Mouse (Mus musculus) kidney, embryonic 15.5 days (tissue): Measurements from ENCODE around the gene Pex7. TPM values are rescaled to one million over a fixed set of nuclear protein-coding genes. Genes with fewer than 3 reads are reported as not detected.

Source experiments
- ATAC-seq: fragments of 200-750 bp; cut with Nextera tagmentation; replicated peaks from 2 replicates; pipeline ENCODE4 v1.8.0; 2017; ENCODE audit warnings: moderate TSS enrichment; ENCODE audit not compliant: low FRiP score
- H3K27ac ChIP-seq: fragments of 300-500 bp; sonication (generic); 2 replicates; pipeline ENCODE4 v1.5.1; 2015; ENCODE audit warnings: mild to moderate bottlenecking, inconsistent platforms
- H3K27me3 ChIP-seq: fragments of 300-500 bp; sonication (generic); 2 replicates; pipeline ENCODE4 v1.6.1; 2015; ENCODE audit warnings: inconsistent platforms
- H3K36me3 ChIP-seq: fragments of 300-500 bp; sonication (generic); 2 replicates; pipeline ENCODE4 v1.6.1; 2015; ENCODE audit warnings: inconsistent platforms
- H3K4me1 ChIP-seq: fragments of 300-500 bp; sonication (generic); 2 replicates; pipeline ENCODE4 v1.6.1; 2015; ENCODE audit warnings: inconsistent platforms
- H3K4me2 ChIP-seq: fragments of 300-500 bp; sonication (generic); 2 replicates; pipeline ENCODE4 v1.6.1; 2015; ENCODE audit warnings: moderate library complexity, mild to moderate bottlenecking, inconsistent platforms
- H3K4me3 ChIP-seq: fragments of 300-500 bp; sonication (generic); replicated peaks from 2 replicates; pipeline ENCODE4 v1.5.1; 2015; ENCODE audit warnings: mild to moderate bottlenecking, inconsistent platforms
- H3K9ac ChIP-seq: fragments of 300-500 bp; sonication (generic); 2 replicates; pipeline ENCODE4 v1.6.1; 2015; ENCODE audit warnings: mild to moderate bottlenecking, inconsistent platforms
- H3K9me3 ChIP-seq: fragments of 300-500 bp; sonication (generic); replicated peaks from 2 replicates; pipeline ENCODE4 v1.6.1; 2016; ENCODE audit warnings: inconsistent platforms
- WGBS: fragments of 180-500 bp; shearing (Covaris S2); methylation state at CpG from one replicate; pipeline ENCODE4 v1.1.7; 2015; ENCODE audit warnings: mixed read lengths; 5-methylcytosine and 5-hydroxymethylcytosine counted together
- polyA plus RNA-seq: library from polyadenylated mRNA; unstranded; fragments of >200 nt; fragmentation: Nextera tagmentation; extraction: Ambion mirVana; gene quantifications from 2 replicates; pipeline ENCODE4 v1.2.1, GENCODE M21; 2015

Gene Pex7
- polyA plus RNA-seq, 1 experiment from 2014 or later: 36.0 TPM

DNA sequence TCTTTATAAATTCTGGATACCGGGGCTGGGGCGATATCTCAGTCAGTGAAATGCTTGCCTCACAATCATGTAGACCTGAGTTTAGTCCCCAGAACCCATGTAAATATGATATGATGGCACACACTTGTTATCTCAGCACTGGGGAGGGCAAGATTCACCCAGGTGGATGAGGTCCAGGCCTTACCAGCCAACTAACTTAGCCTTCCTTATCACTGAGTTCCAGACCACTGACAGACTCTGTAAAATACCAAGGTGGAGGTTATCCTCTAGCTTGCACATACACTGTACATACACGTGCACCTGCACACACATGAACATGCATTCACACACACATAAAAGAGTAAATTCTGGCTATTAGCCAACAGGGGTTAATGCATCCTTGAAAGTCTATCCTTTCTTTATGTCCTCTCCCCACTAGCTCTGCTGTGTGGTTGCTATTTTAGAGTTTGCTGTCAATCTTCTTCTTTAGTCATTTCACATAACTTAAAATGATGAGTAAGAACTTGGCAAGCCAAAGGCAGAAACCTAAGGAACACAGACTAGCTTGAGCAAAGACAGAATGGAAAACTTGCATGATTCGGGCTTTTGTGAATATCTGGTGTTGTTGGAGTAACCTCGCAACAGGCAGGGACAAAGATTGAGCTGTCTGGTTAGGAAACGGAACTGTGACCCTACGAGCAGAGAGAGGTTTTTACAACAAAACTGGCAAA, 51.7 kb downstream of the Pex7 start:
- no peak overlapping the region for H3K9ac ChIP-seq
- H3K27me3 ChIP-seq: peaks cover 36% of the 10 kb centered on the region
- H3K4me1 ChIP-seq: peaks cover 14% of the 10 kb centered on the region
- H3K9me3 ChIP-seq: no peaks in the 10 kb centered on the region
- WGBS: 92% methylated on average over 7 of the region's 7 CpGs
- H3K4me2 ChIP-seq: no peak overlapping the region
- H3K27ac ChIP-seq: no peak overlapping the region
- H3K36me3 ChIP-seq: peaks cover 3% of the 10 kb centered on the region; the same call in 1 of the 2 replicates
- no peak for ATAC-seq
- H3K4me3 ChIP-seq: no peak overlapping the region

DNA sequence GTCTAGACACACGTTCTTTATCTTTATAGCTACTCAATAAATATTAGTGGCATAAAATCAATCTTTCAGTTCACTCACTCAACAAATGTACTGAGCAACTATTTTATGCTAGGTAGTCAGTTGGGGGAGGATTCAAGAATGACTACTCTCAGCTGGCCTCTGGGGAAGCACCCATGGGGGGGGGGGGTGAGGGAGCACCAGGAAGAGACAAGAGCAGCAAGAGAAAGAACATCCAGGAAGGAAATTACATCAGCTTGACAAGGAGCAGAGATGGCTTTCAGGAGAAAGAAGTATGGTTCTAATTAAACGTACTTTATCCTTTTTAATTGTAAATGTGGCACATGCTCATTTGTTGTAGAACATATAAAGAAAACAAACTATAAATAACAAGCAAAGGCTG, 53.9 kb downstream of the Pex7 start:
- Histone ChIP-seq H3K9me3 (no peaks in the 10 kb centered on the region), H3K4me3 (no peak overlapping the region), H3K9ac (no peak overlapping the region), H3K36me3 (no peaks in the 10 kb centered on the region), H3K4me2 (no peak overlapping the region), H3K4me1 (peaks cover 33% of the 10 kb centered on the region), H3K27ac (no peak overlapping the region), H3K27me3 (peaks cover 58% of the 10 kb centered on the region)
- WGBS: 35% methylated on average over 2 of the region's 2 CpGs
- no peak for ATAC-seq

DNA sequence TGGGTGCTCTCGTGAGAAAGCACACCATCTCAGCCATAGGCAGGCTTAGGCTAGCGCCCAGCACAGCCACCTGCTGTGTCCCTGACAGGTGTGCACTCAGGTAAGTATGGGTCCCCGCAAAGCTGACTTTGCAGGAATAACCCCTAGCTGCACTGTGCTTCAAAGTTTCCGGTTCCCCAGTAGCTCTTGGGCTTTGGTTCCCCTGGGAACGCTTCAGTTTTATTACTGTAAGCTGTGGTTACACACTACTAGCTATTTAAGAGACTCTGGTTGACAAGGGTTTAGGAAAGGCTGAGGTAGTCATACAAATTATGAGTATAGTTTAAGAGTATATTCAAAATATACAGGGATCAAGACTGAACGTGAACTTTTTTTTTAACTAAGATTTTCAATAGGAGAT, 54.7 kb downstream of the Pex7 start:
- H3K4me2 ChIP-seq: no peak overlapping the region
- H3K27ac ChIP-seq: no peak overlapping the region
- H3K27me3 ChIP-seq: peaks cover 63% of the 10 kb centered on the region
- 15% methylated on average over 6 of the region's 6 CpGs for WGBS
- no peak overlapping the region for H3K9ac ChIP-seq
- H3K4me1 ChIP-seq: peaks cover 33% of the 10 kb centered on the region
- no peak for ATAC-seq
- H3K36me3 ChIP-seq: no peaks in the 10 kb centered on the region
- H3K4me3 ChIP-seq: no peak overlapping the region
- H3K9me3 ChIP-seq: no peaks in the 10 kb centered on the region

DNA sequence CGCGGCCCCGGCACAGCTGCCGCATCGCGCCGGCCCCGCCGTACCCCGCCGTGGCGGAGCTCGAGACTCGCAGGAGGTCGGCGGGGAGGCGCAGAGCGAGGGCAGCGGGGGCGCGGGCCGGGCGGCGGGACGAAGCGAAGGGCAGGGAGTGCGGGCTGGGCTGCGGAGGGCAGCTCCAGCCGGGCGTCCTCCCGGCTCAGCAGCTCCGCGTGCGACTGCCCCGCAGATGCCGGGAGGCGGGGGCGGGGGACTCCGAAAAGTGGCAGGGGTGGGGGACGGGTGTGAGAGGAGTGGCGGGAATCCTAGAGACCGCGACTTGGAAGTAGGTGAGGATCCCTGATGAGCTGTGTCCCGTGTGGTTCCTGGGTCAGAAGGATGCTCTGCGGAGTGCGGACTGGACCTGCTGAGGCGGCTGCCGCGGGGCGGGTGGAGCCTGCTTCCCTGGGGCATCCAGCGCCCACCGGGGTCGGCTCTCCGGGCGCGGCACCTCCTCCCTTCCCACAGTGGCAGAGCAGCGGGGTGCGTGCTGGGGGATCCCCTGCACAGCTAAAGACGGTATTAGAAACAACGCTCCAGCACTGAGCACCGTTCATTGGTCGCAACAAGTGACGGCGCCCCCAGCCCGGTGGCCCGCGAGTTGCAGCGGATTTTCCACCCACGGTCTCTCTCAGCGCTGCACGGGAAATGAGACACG, 56.3 kb downstream of the Pex7 start, which contains the start of gene Slc35d3:
Slc35d3 (minus strand) TSS at position 462 of the 694 bp plus-strand sequence.
- no peaks in the 10 kb centered on the region for H3K36me3 ChIP-seq
- peak within 1 kb of the TSS; percentile 36 for H3K9ac ChIP-seq
- peak; percentile 52 for ATAC-seq
- peaks cover 33% of the 10 kb centered on the region for H3K4me1 ChIP-seq
- under 1% methylated on average over 64 of the region's 72 CpGs for WGBS
- H3K4me2 ChIP-seq: peak within 1 kb of the TSS; percentile 99
- H3K4me3 ChIP-seq: peak within 1 kb of the TSS; percentile 57
- peaks cover 66% of the 10 kb centered on the region for H3K27me3 ChIP-seq
- H3K27ac ChIP-seq: no peak within 1 kb of the TSS
- H3K9me3 ChIP-seq: no peaks in the 10 kb centered on the region

DNA sequence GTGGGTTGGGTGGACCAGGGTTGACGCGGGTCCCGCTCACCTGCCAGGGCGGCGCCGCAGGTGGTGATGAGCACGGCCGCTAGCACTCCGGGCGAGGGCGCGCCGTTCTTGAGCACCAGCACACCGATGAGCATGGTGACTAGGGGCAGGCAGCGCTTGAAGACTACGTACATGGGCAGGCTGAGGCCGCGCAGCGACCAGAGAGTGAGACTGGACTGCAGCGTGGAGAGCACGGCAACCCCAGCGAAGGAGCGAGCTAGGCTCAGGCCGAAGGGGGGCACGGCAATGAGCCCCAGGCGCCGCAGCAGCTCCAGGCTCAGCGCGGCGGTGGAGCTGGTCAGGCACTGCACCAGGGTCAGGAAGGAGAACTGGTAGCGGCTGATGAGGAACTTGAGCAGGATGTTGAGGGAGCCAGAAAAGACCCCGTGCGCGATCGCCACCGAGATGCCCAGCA, 56.9 kb downstream of the Pex7 start:
- Histone ChIP-seq H3K36me3 (no peaks in the 10 kb centered on the region), H3K9me3 (no peaks in the 10 kb centered on the region), H3K4me2 (peak overlapping the region; percentile 99), H3K4me1 (peaks cover 33% of the 10 kb centered on the region), H3K27me3 (peaks cover 66% of the 10 kb centered on the region), H3K4me3 (peak overlapping the region; percentile 57), H3K27ac (no peak overlapping the region), H3K9ac (peak overlapping the region; percentile 36)
- WGBS: under 1% methylated on average over 35 of the region's 36 CpGs
- ATAC-seq: peak; percentile 64

DNA sequence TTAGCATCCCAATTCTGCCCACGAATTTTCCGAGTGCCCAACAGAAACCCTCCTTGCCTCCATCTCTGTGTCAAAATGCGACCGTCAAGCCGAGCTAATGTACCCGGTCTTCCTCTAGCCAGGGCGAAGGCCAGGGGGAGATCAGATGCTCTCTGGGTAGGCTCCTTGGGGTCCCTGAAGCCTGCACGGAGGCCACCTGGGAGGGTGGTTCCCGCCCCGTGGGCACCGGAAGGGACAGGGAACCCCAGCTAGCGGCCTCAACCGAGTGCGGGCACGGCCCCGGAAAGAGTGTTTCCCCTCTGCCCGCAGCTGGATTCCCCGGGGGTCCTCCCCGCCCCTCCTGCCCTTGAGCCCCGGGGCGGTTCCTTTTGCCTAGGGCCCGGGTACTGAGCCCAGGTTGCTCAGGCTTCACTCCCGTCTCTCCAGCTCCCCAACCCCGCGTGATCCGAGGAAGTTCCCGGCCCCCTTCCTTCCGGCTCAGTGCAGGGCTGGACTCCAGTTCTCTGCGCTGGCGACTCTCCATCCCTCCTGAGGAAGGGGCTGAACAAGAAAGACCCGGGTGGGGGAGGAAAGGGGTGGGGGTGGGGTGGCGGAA, 57.6 kb downstream of the Pex7 start:
- WGBS: under 1% methylated on average over 32 of the region's 32 CpGs
- Histone ChIP-seq H3K27me3 (peaks cover 66% of the 10 kb centered on the region), H3K27ac (no peak overlapping the region), H3K4me3 (peak overlapping the region; percentile 57), H3K9me3 (no peaks in the 10 kb centered on the region), H3K9ac (peak overlapping the region; percentile 42; the same call in 1 of the 2 replicates), H3K36me3 (no peaks in the 10 kb centered on the region), H3K4me1 (peaks cover 33% of the 10 kb centered on the region), H3K4me2 (peak overlapping the region; percentile 99)
- peak; percentile 71 for ATAC-seq

DNA sequence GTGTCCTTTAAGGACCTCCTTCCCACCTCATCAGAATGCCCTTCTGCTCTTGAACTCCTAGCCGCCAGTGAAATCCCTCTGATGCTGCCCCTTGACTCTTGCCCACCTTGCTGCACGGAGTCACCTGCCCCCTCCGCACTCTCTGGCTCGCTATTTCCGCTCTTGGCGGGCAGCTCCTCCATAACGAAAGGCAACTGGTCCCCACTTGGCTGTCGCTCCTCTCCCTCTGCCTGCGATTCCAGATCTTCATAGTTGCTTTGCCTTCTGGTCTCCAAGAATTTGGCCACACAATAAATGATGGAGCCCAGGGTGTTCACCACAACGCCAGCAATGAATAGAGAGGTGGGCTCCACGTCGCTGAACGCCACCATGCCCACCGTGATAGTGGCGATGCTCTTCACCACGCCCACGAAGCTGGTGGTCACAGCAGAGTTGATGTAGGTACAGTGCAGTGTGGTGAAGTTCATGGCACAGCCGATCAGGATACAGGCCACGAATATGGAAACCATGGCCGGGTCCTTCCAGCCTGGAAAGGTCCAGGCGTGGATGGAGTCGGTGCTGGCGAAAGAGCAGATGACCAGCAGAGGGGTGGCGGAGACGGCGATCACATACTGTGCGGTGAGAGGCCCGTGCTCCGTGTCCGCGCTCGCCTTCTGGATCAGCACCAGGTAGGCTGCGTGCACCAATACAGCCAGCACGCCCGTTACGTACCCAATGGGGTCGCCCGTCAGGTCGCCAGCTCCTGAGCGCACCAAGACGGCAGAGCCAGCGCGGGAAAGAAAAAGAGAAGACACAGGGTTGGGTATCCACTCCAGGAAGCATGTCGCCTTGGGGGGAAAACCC, 58.3 kb downstream of the Pex7 start:
- peaks cover 62% of the 10 kb centered on the region for H3K27me3 ChIP-seq
- WGBS: 6% methylated on average over 44 of the region's 44 CpGs
- H3K27ac ChIP-seq: no peak overlapping the region
- H3K9ac ChIP-seq: no peak overlapping the region
- H3K9me3 ChIP-seq: no peaks in the 10 kb centered on the region
- no peak for ATAC-seq
- H3K4me2 ChIP-seq: peak overlapping the region; percentile 99
- H3K4me1 ChIP-seq: peaks cover 33% of the 10 kb centered on the region
- no peaks in the 10 kb centered on the region for H3K36me3 ChIP-seq
- peak overlapping the region; percentile 57 for H3K4me3 ChIP-seq

DNA sequence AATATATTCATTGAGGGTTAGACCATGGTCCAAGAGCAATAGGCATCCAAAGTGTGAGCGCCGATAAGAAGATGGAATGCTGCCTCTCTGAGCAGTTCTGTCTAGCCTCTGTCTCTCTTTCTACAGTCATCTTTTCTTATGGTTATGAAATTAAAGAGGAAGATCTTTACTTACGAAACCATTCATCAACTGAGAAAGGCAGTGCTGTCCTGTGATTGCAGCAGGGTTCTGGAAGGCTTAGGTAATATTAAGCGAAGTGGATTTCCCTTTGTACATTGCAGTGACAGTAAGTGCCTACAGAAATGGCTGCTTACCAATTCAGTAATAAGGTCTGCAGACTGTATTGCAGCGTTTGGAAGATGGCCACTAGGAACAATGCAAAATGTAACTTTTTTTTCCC, 67.7 kb downstream of the Pex7 start:
- no peak overlapping the region for H3K9ac ChIP-seq
- H3K4me1 ChIP-seq: no peaks in the 10 kb centered on the region
- no peak overlapping the region for H3K4me2 ChIP-seq
- no peaks in the 10 kb centered on the region for H3K27me3 ChIP-seq
- no peak overlapping the region for H3K4me3 ChIP-seq
- no peak overlapping the region for H3K27ac ChIP-seq
- 85% methylated on average over 5 of the region's 5 CpGs for WGBS
- H3K9me3 ChIP-seq: no peaks in the 10 kb centered on the region
- no peaks in the 10 kb centered on the region for H3K36me3 ChIP-seq
- no peak for ATAC-seq

DNA sequence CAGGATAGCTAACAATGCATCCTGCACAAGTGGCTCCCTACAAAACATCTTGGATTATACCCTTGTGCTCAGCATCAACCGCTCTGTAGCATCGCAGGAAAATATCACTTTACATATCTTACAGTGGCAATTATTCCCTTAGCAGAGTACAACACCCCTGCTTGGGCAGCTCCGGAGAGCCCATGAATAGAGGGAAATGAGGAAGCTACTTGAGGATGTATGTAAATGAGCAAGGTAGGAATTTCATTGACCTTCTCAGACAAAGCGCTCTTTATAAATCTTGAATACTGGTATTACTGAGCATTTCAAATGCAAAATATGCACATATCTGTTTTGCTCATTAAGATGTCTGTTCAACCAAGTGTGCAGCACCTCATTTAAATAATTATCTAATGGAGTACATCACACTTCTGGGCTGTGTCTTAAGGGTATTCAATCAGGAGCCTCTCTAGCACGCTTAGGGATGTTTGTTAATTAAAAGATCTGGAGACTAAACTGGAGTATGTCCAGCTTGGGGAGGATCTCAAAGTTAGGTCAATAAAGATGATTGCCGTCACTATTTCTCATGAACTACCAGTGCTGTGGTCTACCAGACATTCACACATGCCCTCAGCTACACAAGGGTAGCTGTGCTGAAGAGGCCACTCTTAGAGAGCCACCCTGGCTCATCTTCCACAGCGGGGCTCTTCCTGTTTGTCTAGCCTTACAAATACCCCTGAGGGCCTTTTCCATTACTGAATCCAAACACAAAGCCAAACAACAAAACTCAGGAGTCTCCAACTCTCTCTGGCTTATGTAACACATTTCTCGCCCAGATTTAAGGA, 71.4 kb downstream of the Pex7 start:
- H3K4me2 ChIP-seq: no peak overlapping the region
- no peak overlapping the region for H3K27ac ChIP-seq
- WGBS: 81% methylated on average over 8 of the region's 8 CpGs
- no peak overlapping the region for H3K4me3 ChIP-seq
- H3K4me1 ChIP-seq: no peaks in the 10 kb centered on the region
- no peak for ATAC-seq
- no peaks in the 10 kb centered on the region for H3K36me3 ChIP-seq
- H3K9ac ChIP-seq: no peak overlapping the region
- H3K9me3 ChIP-seq: no peaks in the 10 kb centered on the region
- no peaks in the 10 kb centered on the region for H3K27me3 ChIP-seq

DNA sequence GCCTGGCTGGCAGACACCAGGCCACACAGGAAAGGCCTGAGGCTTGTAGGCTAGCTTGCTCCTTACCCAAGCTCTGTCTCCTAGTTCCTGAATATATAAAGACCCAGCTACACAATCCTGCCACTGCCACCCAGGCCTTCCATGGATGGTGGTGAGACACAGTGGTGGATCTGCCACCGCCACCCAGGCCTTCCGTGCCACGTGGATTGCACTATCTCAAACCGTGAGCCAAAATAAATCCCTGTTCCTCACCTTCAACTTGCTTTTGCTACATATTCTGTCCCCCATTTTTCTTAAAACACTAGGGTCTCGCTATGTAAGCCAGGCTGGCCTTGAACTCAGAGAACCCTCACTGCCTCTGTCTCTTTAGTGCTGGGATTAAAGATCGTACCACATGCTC, 73.3 kb downstream of the Pex7 start:
- Histone ChIP-seq H3K27ac (no peak overlapping the region), H3K4me1 (no peaks in the 10 kb centered on the region), H3K4me2 (no peak overlapping the region), H3K4me3 (no peak overlapping the region), H3K9ac (no peak overlapping the region), H3K9me3 (no peaks in the 10 kb centered on the region), H3K27me3 (no peaks in the 10 kb centered on the region), H3K36me3 (no peaks in the 10 kb centered on the region)
- ATAC-seq: no peak
- 95% methylated on average over 6 of the region's 6 CpGs for WGBS
